Mouse (Mus musculus) kidney, postnatal 14 days (tissue): ENCODE results near the gene Ccdc39.

Experiments
- DNase-seq: peaks from one replicate; pipeline ENCODE4 v3.0.0; 2022; ENCODE audit warnings: mixed read lengths

Gene Ccdc39

GRCm38 (mm10) chr3:33843801-33844632, at the start of gene Ccdc39:
Ccdc39 (minus strand) TSS chr3:33844310.
- DNase-seq: peak; percentile 79

GRCm38 (mm10) chr3:33893433-33893832, 49.3 kb upstream of the Ccdc39 start:
- no peak for DNase-seq

GRCm38 (mm10) chr3:33887438-33887837, 43.3 kb upstream of the Ccdc39 start:
- no peak for DNase-seq

- no peak for DNase-seq
Measured at GRCm38 (mm10) chr3:33883105-33883504, 39.0 kb upstream of the Ccdc39 start.

GRCm38 (mm10) chr3:33882695-33883094, 38.6 kb upstream of the Ccdc39 start:
- no peak for DNase-seq

- no peak for DNase-seq
Measured at GRCm38 (mm10) chr3:33878661-33879060, 34.6 kb upstream of the Ccdc39 start.

GRCm38 (mm10) chr3:33874456-33875286, 30.6 kb upstream of the Ccdc39 start:
- no peak for DNase-seq

GRCm38 (mm10) chr3:33873837-33874236, 29.7 kb upstream of the Ccdc39 start:
- DNase-seq: no peak

GRCm38 (mm10) chr3:33873366-33873765, 29.3 kb upstream of the Ccdc39 start:
- DNase-seq: no peak

- no peak for DNase-seq
Measured at GRCm38 (mm10) chr3:33864000-33864540, 20.0 kb upstream of the Ccdc39 start.

GRCm38 (mm10) chr3:33858939-33859338, 14.8 kb upstream of the Ccdc39 start:
- no peak for DNase-seq

- no peak for DNase-seq
Measured at GRCm38 (mm10) chr3:33853062-33853461, 9.0 kb upstream of the Ccdc39 start.

- no peak for DNase-seq
Measured at GRCm38 (mm10) chr3:33850856-33851255, 6.7 kb upstream of the Ccdc39 start.

- DNase-seq: no peak
Measured at GRCm38 (mm10) chr3:33846639-33847038, 2.5 kb upstream of the Ccdc39 start.

GRCm38 (mm10) chr3:33838877-33839276, 5.2 kb downstream of the Ccdc39 start:
- DNase-seq: no peak

GRCm38 (mm10) chr3:33836576-33836975, 7.5 kb downstream of the Ccdc39 start:
- DNase-seq: no peak

GRCm38 (mm10) chr3:33832351-33832750, 11.8 kb downstream of the Ccdc39 start:
- no peak for DNase-seq

- peak; percentile 48 for DNase-seq
Measured at GRCm38 (mm10) chr3:33824135-33824946, 19.8 kb downstream of the Ccdc39 start.

- no peak for DNase-seq
Measured at GRCm38 (mm10) chr3:33807151-33807550, 37.0 kb downstream of the Ccdc39 start.

GRCm38 (mm10) chr3:33800513-33800820, 43.6 kb downstream of the Ccdc39 start:
- no peak for DNase-seq

GRCm38 (mm10) chr3:33799617-33800512, 44.2 kb downstream of the Ccdc39 start, which contains the start of gene Ttc14:
Ttc14 (plus strand) TSS chr3:33799832.
- DNase-seq: peak; percentile 97

GRCm38 (mm10) chr3:33790975-33791374, 53.1 kb downstream of the Ccdc39 start:
- DNase-seq: no peak
